Mouse (Mus musculus): ENCODE results near the gene Zfp622. TPM values are rescaled to one million over a fixed set of nuclear protein-coding genes. Genes with fewer than 3 reads are reported as not detected.
"Not testable (repeated sequence)": the region's sequence is repeated elsewhere in the genome, so short reads cannot be mapped to it uniquely, and the experiment has no call there.

Zfp622 gene
- total RNA-seq, 2 experiments from 2014 or later = 46.7 to 101 TPM

DNA sequence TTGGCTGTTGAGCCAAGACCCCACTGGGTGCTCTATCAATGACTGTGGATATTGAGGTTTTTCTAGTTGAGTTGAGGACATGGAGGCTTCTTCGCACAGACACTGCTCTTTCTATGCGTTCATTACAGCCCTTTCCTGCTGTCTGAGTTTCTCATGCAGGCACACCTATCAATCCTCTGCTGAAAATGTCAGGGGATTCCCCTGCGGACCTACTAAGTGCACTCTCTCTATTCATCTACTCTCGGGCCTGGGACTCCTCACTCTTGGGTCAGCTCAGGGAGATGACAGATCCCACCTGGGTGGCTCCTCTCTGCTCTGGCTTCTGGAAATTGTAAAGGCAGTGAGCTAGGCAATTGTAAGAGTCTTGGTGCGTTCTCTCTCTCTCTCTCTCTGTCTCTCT lies 23.9 kb upstream of the Zfp622 start:
- ATAC-seq (replicated peaks; ENCODE audit: low FRiP score, low TSS enrichment, poor library complexity, severe bottlenecking) = no peak

DNA sequence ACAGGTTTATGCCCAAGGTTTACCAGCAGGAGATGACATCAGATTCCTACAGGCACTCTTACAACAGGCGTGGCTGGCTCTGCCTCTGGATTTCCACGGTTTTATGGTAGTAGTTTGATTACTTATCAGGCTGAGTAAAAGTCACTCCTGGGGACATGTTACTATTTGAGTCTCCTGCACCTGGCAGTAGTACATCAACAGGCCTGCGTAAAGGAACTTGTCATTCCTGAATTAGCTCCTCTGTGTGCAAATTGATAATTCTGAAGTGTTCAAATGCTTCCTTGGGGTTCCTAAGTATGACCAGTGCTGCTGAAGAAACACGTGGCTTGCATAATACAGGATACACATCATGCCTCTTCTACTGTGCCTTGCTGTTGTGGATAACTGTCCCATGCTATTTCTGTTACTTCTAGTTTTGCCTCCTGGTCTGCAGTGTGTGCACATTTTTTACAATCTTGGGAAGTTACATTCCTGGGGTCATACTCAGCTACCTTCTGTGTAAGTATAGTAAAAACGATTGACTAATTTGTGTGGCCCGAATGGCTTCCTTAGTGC lies 17.9 kb upstream of the Zfp622 start:
- ATAC-seq (replicated peaks; ENCODE audit: low FRiP score, low TSS enrichment, poor library complexity, severe bottlenecking) = no peak

DNA sequence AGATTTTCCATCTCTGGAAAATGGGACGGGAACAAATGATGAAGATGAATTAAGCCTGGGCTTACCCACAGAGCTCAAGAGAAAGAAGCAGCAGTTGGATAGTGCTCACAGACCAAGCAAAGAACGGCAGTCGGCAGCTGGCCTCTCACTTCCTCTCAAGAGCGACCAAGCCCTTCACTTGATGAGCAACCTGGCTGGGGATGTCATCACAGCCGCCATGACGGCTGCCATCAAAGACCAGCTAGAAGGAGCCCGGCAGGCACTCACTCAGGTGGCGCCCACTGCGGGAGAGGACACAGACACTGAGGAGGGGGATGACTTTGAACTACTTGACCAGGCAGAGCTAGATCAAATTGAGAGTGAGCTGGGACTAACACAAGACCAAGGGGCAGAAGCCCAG lies 12.6 kb upstream of the Zfp622 start:
- ATAC-seq (replicated peaks; ENCODE audit: low FRiP score, low TSS enrichment, poor library complexity, severe bottlenecking) = no peak

DNA sequence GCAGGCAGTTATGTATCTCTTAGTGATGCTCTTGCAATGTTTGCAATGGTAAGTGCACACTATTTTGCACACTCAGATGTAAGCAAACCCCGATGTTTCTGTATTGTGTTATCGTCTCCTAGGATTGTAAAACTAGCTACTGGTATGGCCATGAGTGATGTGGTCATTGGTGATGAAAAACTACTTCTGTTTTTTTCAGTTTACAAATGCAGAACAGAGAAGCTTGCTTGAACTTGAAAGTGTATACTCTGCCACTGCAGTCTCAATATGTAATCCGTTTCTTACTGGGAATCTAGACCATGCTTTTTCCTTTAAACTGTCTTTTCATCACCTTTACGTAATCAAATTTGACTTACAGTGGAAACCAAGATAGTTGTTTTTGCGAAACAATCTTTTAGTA lies 11.4 kb upstream of the Zfp622 start:
- ATAC-seq (replicated peaks; ENCODE audit: low FRiP score, low TSS enrichment, poor library complexity, severe bottlenecking) = no peak

DNA sequence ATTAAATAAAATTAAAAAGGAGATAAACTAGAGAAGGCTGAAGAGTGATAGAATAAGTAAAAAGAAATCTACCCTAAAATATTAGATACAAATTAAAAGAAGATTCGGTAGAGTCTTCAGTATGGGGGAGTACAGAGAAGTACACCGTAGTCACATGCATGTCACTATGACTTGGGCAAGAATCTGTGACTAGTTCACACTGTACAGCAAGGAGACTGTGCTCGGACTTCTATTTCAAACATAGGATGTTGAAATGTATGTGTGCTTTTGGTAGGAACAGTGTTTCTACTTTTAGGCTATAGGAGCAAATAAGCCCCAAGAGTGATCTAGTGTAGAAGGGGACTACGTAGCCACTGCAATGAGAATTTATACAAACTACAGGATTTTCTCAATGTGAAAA lies 9.8 kb upstream of the Zfp622 start:
- no peak for ATAC-seq (replicated peaks; ENCODE audit: low FRiP score, low TSS enrichment, poor library complexity, severe bottlenecking)

DNA sequence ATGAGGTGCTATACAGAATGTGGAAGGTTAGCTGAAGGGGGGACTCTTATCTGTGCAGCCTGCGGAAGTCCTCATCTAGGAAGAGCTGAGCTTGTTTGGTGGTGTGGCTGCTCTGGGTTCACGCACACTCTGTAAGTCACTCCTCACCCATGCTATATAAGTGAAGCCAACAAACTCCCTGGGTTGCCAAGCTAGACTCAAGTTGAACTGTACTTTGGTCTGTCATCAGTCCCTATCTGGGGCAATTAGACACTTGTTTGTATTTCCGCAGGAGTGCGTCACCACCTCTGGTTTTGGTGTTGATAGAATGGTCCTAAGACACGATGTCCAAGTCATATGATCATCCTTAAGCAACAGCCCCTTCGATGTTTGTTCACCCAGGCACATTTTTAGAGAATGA lies 8.4 kb upstream of the Zfp622 start:
- ATAC-seq (replicated peaks; ENCODE audit: low FRiP score, low TSS enrichment, poor library complexity, severe bottlenecking) = no peak

DNA sequence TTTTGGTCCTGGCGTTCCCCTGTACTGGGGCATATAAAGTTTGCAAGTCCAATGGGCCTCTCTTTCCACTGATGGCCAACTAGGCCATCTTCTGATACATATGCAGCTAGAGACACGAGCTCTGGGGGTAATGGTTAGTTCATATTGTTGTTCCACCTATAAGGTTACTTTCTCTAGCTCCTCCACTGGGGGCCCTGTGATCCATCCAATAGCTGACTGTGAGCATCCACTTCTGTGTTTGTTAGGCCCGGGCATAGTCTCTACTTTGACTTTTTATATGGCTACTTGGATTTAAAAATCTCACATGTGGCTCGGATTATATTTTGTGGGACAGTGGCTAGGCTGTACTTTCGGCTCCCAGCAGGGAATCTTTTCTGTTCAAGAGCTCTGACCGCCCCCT lies 552 bp upstream of the Zfp622 start:
- ATAC-seq (replicated peaks; ENCODE audit: low FRiP score, low TSS enrichment, poor library complexity, severe bottlenecking) = not testable (repeated sequence)

DNA sequence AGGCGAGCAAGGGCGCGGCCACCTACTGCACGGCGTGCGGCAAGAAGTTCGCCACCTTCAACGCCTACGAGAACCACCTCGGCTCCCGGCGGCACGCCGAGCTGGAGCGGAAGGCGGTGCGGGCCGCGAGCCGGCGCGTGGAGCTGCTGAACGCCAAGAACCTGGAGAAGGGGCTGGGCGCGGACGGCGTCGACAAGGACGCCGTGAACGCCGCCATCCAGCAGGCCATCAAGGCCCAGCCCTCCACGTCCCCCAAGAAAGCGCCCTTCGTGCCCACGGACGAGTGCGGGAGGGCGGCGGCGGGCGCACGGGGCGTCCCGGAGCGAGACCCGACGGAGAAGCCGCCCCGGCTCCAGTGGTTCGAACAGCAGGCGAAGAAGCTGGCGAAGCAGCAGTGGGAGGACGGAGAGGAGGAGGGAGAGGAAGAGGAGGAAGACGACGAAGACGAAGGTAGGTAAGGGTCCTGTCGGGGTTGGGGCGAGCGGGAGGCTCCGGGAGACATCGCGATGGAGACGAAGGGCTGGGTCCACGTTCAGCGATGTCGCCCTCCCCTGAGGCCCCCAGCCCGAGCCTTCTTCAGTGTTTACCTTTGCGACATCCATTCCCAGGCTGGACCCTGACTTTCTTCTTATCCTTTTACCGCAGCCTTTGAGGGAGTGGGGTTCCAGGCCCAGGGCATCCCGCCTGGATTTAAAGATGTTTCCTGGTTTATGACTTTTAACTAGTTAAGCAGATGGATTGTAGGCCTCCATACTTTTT lies 747 bp downstream of the Zfp622 start:
- ATAC-seq (replicated peaks; ENCODE audit: low FRiP score, low TSS enrichment, poor library complexity, severe bottlenecking) = no peak

DNA sequence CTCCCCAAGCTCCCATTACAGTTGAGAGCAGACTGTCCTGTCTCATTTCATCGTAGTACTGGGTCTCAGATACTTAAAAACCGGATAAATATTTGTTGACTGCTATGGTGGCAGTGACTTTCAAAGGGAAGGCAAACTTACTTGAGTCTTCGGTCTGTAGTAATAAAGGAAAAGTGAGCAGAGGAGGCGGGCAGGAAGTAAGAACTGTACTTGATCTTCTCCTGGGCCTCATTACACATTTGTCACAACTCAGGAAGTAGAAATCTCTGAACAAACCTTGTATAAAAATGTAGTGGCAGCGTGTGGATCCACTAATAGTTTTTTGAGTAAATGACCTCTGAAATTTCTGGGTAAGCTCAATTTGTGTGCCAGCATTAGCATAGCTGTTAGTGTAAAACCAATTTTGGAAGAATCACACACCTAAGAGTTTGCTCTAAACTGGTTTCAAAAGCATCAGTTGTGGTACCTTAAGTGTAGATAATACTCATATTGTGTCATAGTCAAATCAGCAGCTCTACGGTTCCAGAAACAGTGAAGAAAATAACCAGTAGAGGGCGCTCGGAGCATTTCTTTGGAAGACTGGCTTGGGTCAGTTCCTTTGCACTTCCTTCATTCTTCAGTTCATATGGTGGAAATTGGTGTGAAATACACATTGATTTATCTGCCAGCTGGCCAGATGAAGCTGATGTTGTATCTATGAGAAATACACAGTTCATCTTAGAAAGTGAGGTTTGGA lies 9.0 kb downstream of the Zfp622 start:
- ATAC-seq (replicated peaks; ENCODE audit: low FRiP score, low TSS enrichment, poor library complexity, severe bottlenecking) = peak; percentile 84

DNA sequence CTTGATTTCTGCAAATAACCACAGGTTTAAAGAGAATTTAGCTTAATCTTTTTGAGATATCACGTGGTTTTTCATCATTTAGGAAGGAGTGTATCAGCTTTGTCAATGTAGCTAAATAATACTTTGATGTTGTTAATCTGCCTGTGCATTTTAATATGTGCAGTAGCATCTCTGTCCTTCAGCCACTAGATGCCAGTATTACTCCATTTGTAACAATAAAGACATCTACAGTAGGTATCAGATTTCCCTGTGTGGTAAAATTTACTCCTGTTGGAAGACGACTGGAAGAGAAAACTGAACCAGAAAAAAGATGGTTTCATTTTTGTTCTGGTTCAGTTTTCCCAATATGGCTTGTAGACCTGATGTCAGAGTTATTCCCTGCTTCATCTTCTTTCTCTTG lies 11.4 kb downstream of the Zfp622 start:
- 0 out of 2 replicates have a peak, but pooled peaks have one; percentile 50 for ATAC-seq (replicated peaks; ENCODE audit: low FRiP score, low TSS enrichment, poor library complexity, severe bottlenecking)

DNA sequence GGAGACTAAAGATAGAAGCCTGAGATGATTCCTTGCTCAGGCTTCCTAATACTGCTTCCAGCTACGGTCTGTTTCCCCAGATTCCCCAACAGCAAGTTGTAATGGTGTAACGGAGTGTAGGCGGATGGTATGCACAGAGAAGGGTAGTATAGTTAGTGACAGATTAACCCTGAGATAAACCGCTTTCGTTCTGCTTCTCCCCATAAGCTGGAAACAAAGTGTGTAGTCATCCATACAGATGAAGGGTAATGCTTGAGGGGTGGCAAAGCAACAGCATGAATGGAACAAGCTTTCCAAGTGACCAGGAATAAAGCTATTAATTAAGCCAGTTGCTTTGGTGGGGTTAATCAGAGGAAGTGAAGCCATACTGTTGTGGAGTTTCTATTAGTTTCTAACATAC lies 15.4 kb downstream of the Zfp622 start:
- ATAC-seq (replicated peaks; ENCODE audit: low FRiP score, low TSS enrichment, poor library complexity, severe bottlenecking) = not testable (repeated sequence)

DNA sequence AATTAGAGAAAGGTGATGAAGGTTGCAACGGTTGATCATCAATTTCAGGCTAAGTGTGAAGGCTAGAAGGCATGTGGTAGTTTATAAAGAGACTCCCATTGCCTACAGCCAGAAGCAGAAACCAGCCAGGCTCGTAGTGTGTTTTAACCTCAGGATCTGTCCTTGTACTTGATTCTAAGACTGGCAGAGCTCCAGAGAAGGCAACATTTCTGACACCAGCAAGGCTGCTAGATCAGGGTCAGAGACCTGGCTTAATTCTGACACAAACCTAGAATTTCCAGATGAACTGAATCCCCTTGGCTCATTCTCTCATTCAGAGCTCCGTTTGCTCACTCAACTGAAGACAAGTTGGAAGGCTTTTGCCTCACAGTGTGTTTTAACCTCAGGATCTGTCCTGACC lies 24.5 kb downstream of the Zfp622 start:
- no peak for ATAC-seq (replicated peaks; ENCODE audit: low FRiP score, low TSS enrichment, poor library complexity, severe bottlenecking)

DNA sequence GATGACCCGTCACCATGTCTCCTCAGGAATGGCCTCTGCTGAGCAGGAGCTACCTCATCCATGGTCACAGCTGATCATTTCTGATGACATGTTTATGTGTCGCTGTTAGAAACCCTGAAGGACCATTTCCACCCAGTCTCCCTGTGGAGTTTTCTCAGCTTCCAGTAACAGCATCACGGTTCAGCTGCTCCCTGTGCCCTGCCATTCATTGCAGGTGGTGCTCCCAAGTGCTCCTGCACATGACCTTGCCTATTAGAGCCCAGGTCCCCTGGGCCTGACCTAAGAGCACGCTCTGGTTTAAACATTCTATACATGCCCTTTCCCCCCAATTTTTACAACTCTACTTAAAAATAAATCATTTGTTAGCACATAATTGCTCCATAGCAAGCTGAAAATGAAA lies 28.7 kb downstream of the Zfp622 start:
- ATAC-seq (replicated peaks; ENCODE audit: low FRiP score, low TSS enrichment, poor library complexity, severe bottlenecking) = no peak

DNA sequence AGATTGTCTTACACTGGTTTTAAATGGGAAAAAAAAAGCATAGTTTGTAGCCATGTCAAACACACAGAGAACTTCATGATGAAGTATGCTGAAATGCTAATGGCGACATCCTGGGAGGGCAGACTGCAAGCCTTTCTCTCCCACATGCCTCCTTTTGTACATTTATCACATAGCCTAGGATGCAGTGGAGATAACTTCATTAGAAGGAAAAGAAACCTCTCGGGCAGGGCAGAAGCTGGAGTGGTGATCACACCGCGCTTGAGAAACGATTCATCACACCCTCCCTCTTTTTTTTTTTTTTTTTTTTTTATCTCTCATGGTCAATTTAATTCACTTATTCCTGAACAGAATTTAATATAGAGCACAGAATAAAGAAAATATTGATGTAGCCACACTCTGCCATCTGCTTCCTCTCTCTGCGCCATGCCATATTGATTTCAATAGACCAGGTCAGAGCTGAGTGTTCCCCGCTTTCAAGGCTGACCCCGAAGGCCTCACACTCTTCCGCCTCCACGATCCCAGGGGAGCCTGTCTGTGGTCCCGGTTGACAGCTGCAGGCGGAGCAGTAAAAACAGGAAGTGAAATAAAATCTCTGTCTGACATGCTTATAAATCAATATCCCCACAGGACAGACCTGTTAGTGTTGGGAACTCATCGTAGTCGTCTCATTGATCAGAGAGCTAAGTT lies 32.0 kb downstream of the Zfp622 start:
- no peak for ATAC-seq (replicated peaks; ENCODE audit: low FRiP score, low TSS enrichment, poor library complexity, severe bottlenecking)

DNA sequence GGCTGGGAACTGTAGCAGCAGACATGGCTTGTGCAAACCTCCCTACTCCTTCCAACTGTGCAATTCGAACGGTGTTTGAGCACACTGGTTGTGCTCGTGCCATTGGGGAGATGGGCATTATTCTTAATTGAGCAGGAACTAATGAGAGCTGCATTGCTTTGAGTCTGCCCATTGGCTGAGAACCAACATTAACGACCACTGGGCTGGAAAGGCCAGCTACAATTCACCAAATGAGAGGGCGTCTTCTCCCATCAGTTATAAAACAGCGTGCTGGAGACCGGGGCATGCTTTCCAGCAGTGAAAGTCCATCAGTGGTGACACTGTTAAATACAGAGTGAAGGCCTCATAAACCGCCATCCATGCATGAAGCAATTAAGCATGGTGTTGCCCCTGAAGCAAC lies 37.6 kb downstream of the Zfp622 start:
- no peak for ATAC-seq (replicated peaks; ENCODE audit: low FRiP score, low TSS enrichment, poor library complexity, severe bottlenecking)

DNA sequence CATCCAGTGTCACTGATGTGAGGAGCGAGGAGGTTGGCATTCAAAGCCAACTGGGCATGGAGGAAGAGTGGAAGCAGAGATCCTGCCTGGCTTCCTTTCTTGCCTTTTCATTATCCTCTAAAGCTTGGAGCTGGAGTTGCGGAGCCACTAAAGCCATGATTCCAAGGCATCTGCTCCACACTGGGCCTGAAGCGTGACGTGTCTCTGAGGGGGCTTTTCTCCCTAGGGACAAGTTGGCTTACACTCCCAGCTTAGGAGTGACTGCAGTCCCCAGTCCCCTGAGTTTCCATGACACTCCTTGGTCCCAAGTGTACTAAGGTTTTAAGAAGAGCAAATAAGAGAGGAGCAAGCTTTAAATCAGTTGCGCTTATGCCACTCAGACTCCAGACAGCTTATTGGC lies 38.5 kb downstream of the Zfp622 start:
- ATAC-seq (replicated peaks; ENCODE audit: low FRiP score, low TSS enrichment, poor library complexity, severe bottlenecking) = no peak

DNA sequence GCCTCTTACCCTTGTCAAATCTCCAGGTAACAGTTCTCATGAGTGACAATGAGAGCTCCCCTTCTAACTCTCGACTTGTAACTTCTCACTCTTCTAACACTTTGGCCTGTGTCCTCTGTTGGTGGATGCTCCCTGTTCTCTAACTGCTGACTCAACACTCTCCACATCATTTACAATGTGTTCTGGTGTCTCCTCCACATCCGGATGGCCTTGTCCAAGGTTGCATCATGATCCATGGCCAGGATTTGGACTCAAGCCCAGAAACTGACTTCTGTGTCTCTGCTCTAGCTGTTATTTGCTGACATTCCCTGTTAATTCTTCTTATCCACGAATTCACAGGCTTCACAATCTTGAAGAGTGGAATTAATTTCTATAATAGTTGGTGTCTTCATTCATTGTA lies 47.5 kb downstream of the Zfp622 start:
- no peak for ATAC-seq (replicated peaks; ENCODE audit: low FRiP score, low TSS enrichment, poor library complexity, severe bottlenecking)

DNA sequence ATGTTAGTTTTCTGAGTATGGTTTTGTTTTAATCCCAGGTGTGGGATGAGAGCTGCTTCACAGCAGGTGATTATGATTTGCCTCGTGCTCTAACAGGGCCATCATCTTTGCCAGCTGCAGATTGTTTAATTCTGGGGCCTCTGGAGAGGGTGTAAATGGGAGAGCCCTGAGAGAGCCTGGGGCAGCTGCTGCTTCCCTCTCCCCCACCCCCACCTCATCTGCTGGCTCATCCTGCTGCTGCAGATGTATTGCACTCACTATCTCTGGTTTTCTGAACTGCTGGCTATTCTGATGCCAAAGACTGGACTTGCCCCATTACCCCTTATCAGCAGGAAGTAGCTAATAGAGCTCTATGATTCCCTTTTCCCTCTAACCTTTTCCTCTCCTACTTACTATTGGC lies 56.4 kb downstream of the Zfp622 start:
- ATAC-seq (replicated peaks; ENCODE audit: low FRiP score, low TSS enrichment, poor library complexity, severe bottlenecking) = no peak

DNA sequence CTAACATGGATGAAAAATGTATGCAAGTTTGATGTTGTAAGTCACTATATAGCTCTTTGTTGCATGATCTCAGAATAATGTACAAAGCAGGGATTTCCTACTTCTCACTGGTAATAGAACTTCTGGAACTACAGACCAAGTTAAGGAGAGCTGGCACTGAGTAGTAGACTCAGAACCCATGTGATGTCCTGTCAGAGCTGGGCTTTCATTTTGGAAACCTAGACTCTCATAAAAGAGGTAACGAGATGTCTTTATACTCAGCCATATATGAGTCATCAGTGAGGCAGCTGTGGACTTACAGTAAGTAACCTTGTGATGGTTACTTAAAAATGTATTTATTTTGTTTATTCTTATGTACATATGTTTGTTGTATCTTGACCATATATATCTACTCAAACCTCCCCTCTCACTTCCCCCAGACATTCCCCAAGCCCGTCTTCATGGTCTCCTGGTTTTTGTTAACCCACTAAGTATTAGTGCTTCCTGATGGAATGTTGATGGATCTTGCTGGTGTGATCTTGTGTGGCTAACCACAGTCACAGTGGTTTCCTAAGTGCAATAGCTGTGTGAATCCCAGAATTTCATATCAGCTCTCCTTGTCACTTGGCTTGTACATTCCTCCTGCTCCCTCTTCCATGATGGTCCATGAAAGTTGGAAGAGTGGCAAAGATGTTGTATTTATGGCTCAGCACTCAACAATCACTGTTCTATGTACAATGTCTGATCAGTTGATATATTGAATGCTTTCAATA lies 57.2 kb downstream of the Zfp622 start:
- no peak for ATAC-seq (replicated peaks; ENCODE audit: low FRiP score, low TSS enrichment, poor library complexity, severe bottlenecking)
